Mouse (Mus musculus) heart, adult 2 months (tissue): ENCODE measurements around the gene Aoah. TPM values are rescaled to one million over a fixed set of nuclear protein-coding genes. Genes with fewer than 3 reads are reported as not detected.

Experiments used
- DNase-seq, 2 experiments: peaks; one replicate each; pipeline ENCODE4 v3.0.0; 2021
- H3K27ac ChIP-seq: fragments of 200-600 bp; 2 replicates; pipeline ENCODE4 v1.8.1; 2022
- H3K27me3 ChIP-seq: fragments of 200-500 bp; 2 replicates; pipeline ENCODE4 v1.6.1; 2012; ENCODE audit warnings: mild to moderate bottlenecking, low read length, inconsistent platforms, mixed read lengths; ENCODE audit not compliant: control insufficient read depth, insufficient read depth
- H3K36me3 ChIP-seq: fragments of 200-500 bp; 2 replicates; pipeline ENCODE4 v1.6.1; 2012; ENCODE audit warnings: low read length, inconsistent platforms; ENCODE audit not compliant: control insufficient read depth, insufficient read depth
- H3K4me1 ChIP-seq: fragments of 200-500 bp; 2 replicates; pipeline ENCODE4 v1.6.1; 2011; ENCODE audit warnings: low read length; ENCODE audit not compliant: control insufficient read depth, insufficient read depth
- H3K4me3 ChIP-seq: fragments of 200-600 bp; 2 replicates; pipeline ENCODE4 v1.8.1; 2022
- H3K79me2 ChIP-seq: fragments of 200-500 bp; replicated peaks from 2 replicates; pipeline ENCODE4 v1.6.1; 2012; ENCODE audit warnings: mild to moderate bottlenecking, inconsistent platforms, low read length, moderate library complexity, mixed read lengths; ENCODE audit not compliant: control insufficient read depth, insufficient read depth
- H3K9ac ChIP-seq: fragments of 200-500 bp; 2 replicates; pipeline ENCODE4 v1.6.1; 2012; ENCODE audit warnings: low read depth, mild to moderate bottlenecking, control low read depth, inconsistent platforms, low read length, mixed read lengths
- CTCF ChIP-seq: fragments of 200-600 bp; IDR thresholded peaks from 2 replicates; pipeline ENCODE4 v1.8.1; 2022; ENCODE audit warnings: antibody characterized with exemption, mild to moderate bottlenecking, moderate library complexity
- EP300 ChIP-seq: fragments of 200-500 bp; IDR thresholded peaks from 2 replicates; pipeline ENCODE4 v1.6.1; 2011; ENCODE audit warnings: low read depth, low read length, control low read depth; ENCODE audit not compliant: insufficient read depth
- POLR2A ChIP-seq: fragments of 200-500 bp; IDR thresholded peaks from 2 replicates; pipeline ENCODE4 v1.6.1; 2011; ENCODE audit warnings: mild to moderate bottlenecking, low read depth, low read length, control low read depth; ENCODE audit not compliant: insufficient read depth
- WGBS: fragments of 180-500 bp; shearing (Covaris S2); methylation state at CpG from one replicate; pipeline ENCODE4 v1.1.7; 2018; 5-methylcytosine and 5-hydroxymethylcytosine counted together
- intact Hi-C: fragments of 180-260 bp; cut with DNase I; formaldehyde crosslinking; loops from one replicate; pipeline ENCODE4 v1.15.1; 2025
- polyA plus RNA-seq: library from polyadenylated mRNA; depleted of rRNA; stranded (reverse); fragments of >200 nt; gene quantifications from 2 replicates; pipeline ENCODE4 v1.2.3, GENCODE M21; 2012
- total RNA-seq, 2 experiments: library from RNA; stranded (reverse); gene quantifications; 2 replicates each; pipeline ENCODE4 v1.2.3; 2021

Gene Aoah
- total and polyA plus RNA-seq, 3 experiments, result 0.89 to 1.0 (median 0.93) TPM

- H3K9ac ChIP-seq, result no peak overlapping the region
- H3K36me3 ChIP-seq, result no peaks in the 10 kb centered on the region
- no peak overlapping the region for H3K4me3 ChIP-seq
- H3K27me3 ChIP-seq, result no peaks in the 10 kb centered on the region
- intact Hi-C loops, result loop anchor here (2.0 to 5.0 kb wide), 4 partner anchors 93 to 386 kb away; no protein-coding TSS in a partner anchor
- H3K79me2 ChIP-seq, result no peaks in the 10 kb centered on the region
- H3K4me1 ChIP-seq, result no peaks in the 10 kb centered on the region
- WGBS, result 87% methylated on average over 4 of the region's 4 CpGs
- DNase-seq, result no peak
- TF ChIP-seq CTCF, result no peak
- TF ChIP-seq POLR2A, result no peak
- no peak for TF ChIP-seq EP300
- H3K27ac ChIP-seq, result no peak overlapping the region
Measured at GRCm38 (mm10) chr13:20941707-20942106, 147.8 kb downstream of the Aoah start.

DNA sequence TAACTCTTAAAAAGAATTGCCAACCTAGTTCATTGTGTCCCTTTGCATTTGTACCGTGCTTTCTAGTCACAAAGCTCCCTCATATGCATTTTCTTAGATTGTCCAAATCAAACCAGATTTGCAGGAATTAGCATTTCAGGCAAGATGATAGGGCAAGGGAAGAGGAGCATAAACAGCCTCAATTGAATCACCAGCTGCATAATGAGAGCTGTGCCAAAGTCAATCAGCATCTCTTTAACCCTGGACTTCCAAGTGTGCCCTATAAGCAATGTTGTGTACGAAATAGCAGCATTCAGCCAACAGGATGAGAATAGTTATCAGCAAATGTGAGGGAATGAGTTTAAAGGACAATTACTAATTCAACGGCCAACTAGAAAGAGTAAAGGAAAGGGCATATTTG, 169.2 kb downstream of the Aoah start:
- no peak for DNase-seq
- WGBS, result 75% methylated on average over 3 of the region's 3 CpGs
- Histone ChIP-seq H3K27me3 (no peaks in the 10 kb centered on the region), H3K36me3 (no peaks in the 10 kb centered on the region), H3K4me3 (no peak overlapping the region), H3K4me1 (no peaks in the 10 kb centered on the region), H3K9ac (no peak overlapping the region), H3K79me2 (no peaks in the 10 kb centered on the region), H3K27ac (no peak overlapping the region)
- TF ChIP-seq EP300 (no peak), CTCF (no peak), POLR2A (no peak)
- intact Hi-C loops, result no loop called here

DNA sequence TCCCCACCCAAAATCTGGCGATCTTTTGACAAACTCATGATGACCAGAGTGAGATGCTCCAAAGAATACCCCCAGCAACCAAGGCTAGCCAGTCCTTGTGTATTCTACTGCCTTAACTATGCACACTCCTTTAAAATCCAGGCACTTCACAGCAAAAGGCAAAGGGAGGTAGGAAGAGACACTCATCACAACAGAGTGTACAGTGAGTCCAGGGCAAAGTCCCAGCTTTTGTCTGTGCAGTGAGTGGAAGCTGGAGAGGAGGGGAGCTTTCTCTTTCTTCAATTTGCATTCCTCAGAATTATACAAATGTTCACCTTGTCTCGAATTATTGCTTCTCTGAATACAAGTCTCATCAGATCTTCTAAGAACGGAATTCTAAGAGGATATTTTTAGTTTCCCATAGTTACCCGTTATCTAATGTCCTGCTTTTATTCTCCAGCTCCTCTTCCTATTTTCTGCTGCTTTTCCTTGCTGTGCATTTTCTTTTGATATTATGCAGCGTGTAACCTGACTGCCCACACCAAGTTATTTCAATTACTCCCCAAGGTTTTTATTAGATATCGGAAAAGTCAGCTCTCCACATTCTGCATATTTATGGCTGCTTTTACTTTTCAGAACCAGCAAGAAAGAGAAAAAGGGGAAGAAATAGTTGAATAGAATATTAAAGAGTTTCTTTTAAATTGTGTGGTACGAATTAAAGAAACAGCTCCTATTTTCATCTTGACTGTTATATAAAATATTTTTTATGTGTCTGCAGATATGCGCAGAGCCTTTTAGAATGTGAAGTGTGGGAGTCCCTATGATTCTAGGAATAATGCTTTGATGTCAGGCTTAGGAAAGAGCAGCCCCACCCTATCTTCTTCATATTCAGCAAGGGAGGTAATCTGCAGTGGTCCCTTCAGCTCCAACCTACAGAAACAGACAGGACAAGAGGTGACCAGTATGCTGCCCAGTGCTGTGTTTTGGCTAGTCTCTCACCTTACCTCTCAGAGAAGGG, 187.6 kb downstream of the Aoah start:
- no peak for TF ChIP-seq CTCF
- TF ChIP-seq EP300, result no peak
- no peak for TF ChIP-seq POLR2A
- Histone ChIP-seq H3K27ac (no peak overlapping the region), H3K4me3 (no peak overlapping the region), H3K9ac (no peak overlapping the region), H3K4me1 (no peaks in the 10 kb centered on the region), H3K36me3 (no peaks in the 10 kb centered on the region), H3K79me2 (no peaks in the 10 kb centered on the region), H3K27me3 (no peaks in the 10 kb centered on the region)
- DNase-seq, result no peak
- intact Hi-C loops, result no loop called here
- WGBS, result 62% methylated on average over 8 of the region's 8 CpGs

GRCm38 (mm10) chr13:20985510-20985909, 191.6 kb downstream of the Aoah start:
- no peak overlapping the region for H3K9ac ChIP-seq
- H3K4me1 ChIP-seq, result no peaks in the 10 kb centered on the region
- no peaks in the 10 kb centered on the region for H3K27me3 ChIP-seq
- no peak for TF ChIP-seq EP300
- TF ChIP-seq POLR2A, result no peak
- no peak for TF ChIP-seq CTCF
- H3K4me3 ChIP-seq, result no peak overlapping the region
- DNase-seq, result no peak
- H3K36me3 ChIP-seq, result no peaks in the 10 kb centered on the region
- H3K27ac ChIP-seq, result no peak overlapping the region
- intact Hi-C loops, result no loop called here
- no peaks in the 10 kb centered on the region for H3K79me2 ChIP-seq

DNA sequence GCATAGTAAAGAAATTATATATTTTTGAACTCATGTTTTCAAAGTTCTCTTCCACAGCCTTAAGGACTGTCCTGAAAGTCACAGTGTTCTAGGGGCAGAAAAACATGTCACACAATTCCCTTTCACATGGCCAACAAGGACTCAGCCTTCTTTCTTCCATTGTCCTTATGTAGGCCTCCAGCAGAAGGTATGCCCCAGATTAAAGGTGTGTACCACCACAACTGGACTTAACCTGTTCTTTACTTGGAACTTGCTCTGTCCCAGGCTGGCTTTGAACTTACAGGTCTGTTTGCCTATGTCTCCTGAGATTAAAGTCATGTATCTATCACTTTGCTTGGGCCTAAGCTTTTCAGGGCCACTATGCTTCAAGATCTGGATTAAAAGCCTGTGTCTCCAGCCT, 192.0 kb downstream of the Aoah start:
- H3K27ac ChIP-seq, result no peak overlapping the region
- intact Hi-C loops, result no loop called here
- no peaks in the 10 kb centered on the region for H3K36me3 ChIP-seq
- DNase-seq, result no peak
- H3K4me3 ChIP-seq, result no peak overlapping the region
- H3K4me1 ChIP-seq, result no peaks in the 10 kb centered on the region
- H3K27me3 ChIP-seq, result no peaks in the 10 kb centered on the region
- no peaks in the 10 kb centered on the region for H3K79me2 ChIP-seq
- no peak overlapping the region for H3K9ac ChIP-seq
- TF ChIP-seq CTCF (no peak), EP300 (no peak), POLR2A (no peak)

- H3K4me3 ChIP-seq, result no peak overlapping the region
- no peak for DNase-seq
- H3K79me2 ChIP-seq, result no peaks in the 10 kb centered on the region
- H3K4me1 ChIP-seq, result no peaks in the 10 kb centered on the region
- intact Hi-C loops, result no loop called here
- H3K27me3 ChIP-seq, result no peaks in the 10 kb centered on the region
- TF ChIP-seq POLR2A (no peak), EP300 (no peak), CTCF (no peak)
- H3K27ac ChIP-seq, result no peak overlapping the region
- H3K9ac ChIP-seq, result no peak overlapping the region
- no peaks in the 10 kb centered on the region for H3K36me3 ChIP-seq
- WGBS, result 90% methylated on average over 5 of the region's 5 CpGs
Measured at GRCm38 (mm10) chr13:21005238-21005637, 211.3 kb downstream of the Aoah start.
